Mouse (Mus musculus): ENCODE results near the gene Wdr20.
A peak's percentile ranks its signal among the peaks of the same experiment; 100 is the strongest.
"Not testable (repeated sequence)": the region's sequence is repeated elsewhere in the genome, so short reads cannot be mapped to it uniquely, and the experiment has no call there.

Wdr20 gene

GRCm38 (mm10) chr12:110737170-110738157 lies at the start of gene Wdr20:
Wdr20 (plus strand) TSS chr12:110737944.
- DNase-seq (ENCODE audit: low spot score in 2 of 2): peak; percentile 93 to 96

- DNase-seq (ENCODE audit: low spot score in 2 of 2): not testable (repeated sequence)
Measured at GRCm38 (mm10) chr12:110688921-110689320, 48.8 kb upstream of the Wdr20 start.

- no peak for DNase-seq (ENCODE audit: low spot score in 2 of 2)
Measured at GRCm38 (mm10) chr12:110689919-110690643, 47.7 kb upstream of the Wdr20 start.

- DNase-seq (ENCODE audit: low spot score in 2 of 2): not testable (repeated sequence)
Measured at GRCm38 (mm10) chr12:110693378-110693777, 44.4 kb upstream of the Wdr20 start.

GRCm38 (mm10) chr12:110695676-110696171 lies 42.0 kb upstream of the Wdr20 start:
- DNase-seq (ENCODE audit: low spot score in 2 of 2): peak; percentile 47 to 60

GRCm38 (mm10) chr12:110696173-110696974 lies 41.4 kb upstream of the Wdr20 start:
- peak; percentile 96 to 99 for DNase-seq (ENCODE audit: low spot score in 2 of 2)

GRCm38 (mm10) chr12:110696975-110697400 lies 40.8 kb upstream of the Wdr20 start:
- DNase-seq (ENCODE audit: low spot score in 2 of 2): no peak

- no peak for DNase-seq (ENCODE audit: low spot score in 2 of 2)
Measured at GRCm38 (mm10) chr12:110697457-110697856, 40.3 kb upstream of the Wdr20 start.

- DNase-seq (ENCODE audit: low spot score in 2 of 2): no peak
Measured at GRCm38 (mm10) chr12:110698080-110698479, 39.7 kb upstream of the Wdr20 start.

GRCm38 (mm10) chr12:110698523-110699170 lies 39.1 kb upstream of the Wdr20 start:
- DNase-seq (ENCODE audit: low spot score in 2 of 2): no peak

GRCm38 (mm10) chr12:110699171-110699547 lies 38.6 kb upstream of the Wdr20 start:
- no peak for DNase-seq (ENCODE audit: low spot score in 2 of 2)

- DNase-seq (ENCODE audit: low spot score in 2 of 2): no peak
Measured at GRCm38 (mm10) chr12:110700730-110701129, 37.0 kb upstream of the Wdr20 start.

- not testable (repeated sequence) for DNase-seq (ENCODE audit: low spot score in 2 of 2)
Measured at GRCm38 (mm10) chr12:110701363-110701762, 36.4 kb upstream of the Wdr20 start.

- no peak for DNase-seq (ENCODE audit: low spot score in 2 of 2)
Measured at GRCm38 (mm10) chr12:110702556-110702955, 35.2 kb upstream of the Wdr20 start, which contains the start of gene Hsp90aa1. Hsp90aa1 (minus strand) TSS chr12:110702728.

- peak; percentile 46 to 73 for DNase-seq (ENCODE audit: low spot score in 2 of 2)
Measured at GRCm38 (mm10) chr12:110703008-110703471, 34.7 kb upstream of the Wdr20 start.

- no peak for DNase-seq (ENCODE audit: low spot score in 2 of 2)
Measured at GRCm38 (mm10) chr12:110703682-110704081, 34.1 kb upstream of the Wdr20 start.

- DNase-seq (ENCODE audit: low spot score in 2 of 2): not testable (repeated sequence)
Measured at GRCm38 (mm10) chr12:110705419-110705818, 32.3 kb upstream of the Wdr20 start.

GRCm38 (mm10) chr12:110706337-110707231 lies 31.2 kb upstream of the Wdr20 start:
- no peak for DNase-seq (ENCODE audit: low spot score in 2 of 2)

- DNase-seq (ENCODE audit: low spot score in 2 of 2): no peak
Measured at GRCm38 (mm10) chr12:110707451-110707850, 30.3 kb upstream of the Wdr20 start.

GRCm38 (mm10) chr12:110711270-110711669 lies 26.5 kb upstream of the Wdr20 start:
- no peak for DNase-seq (ENCODE audit: low spot score in 2 of 2)

Measured in frontal cortex, postnatal 10 days (tissue).